Mouse (Mus musculus): ENCODE measurements around the gene Adh6a. TPM values are rescaled to one million over a fixed set of nuclear protein-coding genes. Genes with fewer than 3 reads are reported as not detected.

Adh6a gene
- total and polyA plus RNA-seq, 3 experiments, result 1.5 TPM; not detected in 2

DNA sequence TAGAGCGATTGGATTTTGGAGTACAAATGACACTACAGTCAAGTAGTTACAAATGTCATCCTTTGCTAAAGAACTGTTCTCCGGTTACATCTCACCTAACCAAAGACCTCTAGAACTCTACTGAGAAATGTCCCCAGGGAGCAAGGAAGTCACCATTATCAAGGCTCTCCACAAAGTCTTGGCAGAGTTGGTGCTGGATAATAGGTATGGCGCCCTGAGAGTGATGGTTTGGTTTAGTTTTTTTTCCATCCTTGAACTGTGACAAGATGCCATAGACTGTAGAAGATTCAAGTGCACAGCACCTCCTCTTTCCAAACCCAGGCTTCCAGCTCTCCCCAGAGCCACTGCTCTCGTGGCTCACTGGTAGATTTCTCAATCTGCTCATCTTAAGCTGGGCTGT lies 25.4 kb upstream of the Adh6a start:
- peaks cover 2 to 10% of the 10 kb centered on the region in 2 experiments for H3K27me3 ChIP-seq (ENCODE audit: control insufficient read depth in 1 of 2, insufficient read depth in 2 of 2, low read length in 2 of 2)
- no peaks in the 10 kb centered on the region for H3K4me1 ChIP-seq (ENCODE audit: control insufficient read depth in 1 of 2, insufficient read depth in 2 of 2, low read length in 2 of 2)
- no peaks in the 10 kb centered on the region for H3K9me3 ChIP-seq (replicated peaks; ENCODE audit: insufficient read depth, low read length)
- H3K27ac ChIP-seq (ENCODE audit: control insufficient read depth, low read depth, low read length), result no peak overlapping the region
- no peaks in the 10 kb centered on the region for H3K79me2 ChIP-seq (ENCODE audit: control insufficient read depth, insufficient read depth, low read length, poor library complexity)
- H3K36me3 ChIP-seq (ENCODE audit: control insufficient read depth in 1 of 2, insufficient read depth in 2 of 2, low read length in 2 of 2), result no peaks in the 10 kb centered on the region
- TF ChIP-seq SMC3 (IDR thresholded peaks at IDR 0.05; ENCODE audit: low read depth, low read length) (no peak), GATA1 (IDR thresholded peaks at IDR 0.05; ENCODE audit: low read depth, low read length) (no peak)
- H3K4me3 ChIP-seq (ENCODE audit: control insufficient read depth in 1 of 2, insufficient read depth in 1 of 2, low read depth in 2 of 2, low read length in 2 of 2), result no peak overlapping the region
- no peak for DNase-seq (ENCODE audit: low read depth, low spot score)
- no peak overlapping the region for H3K9ac ChIP-seq (ENCODE audit: control insufficient read depth, low read depth, low read length, poor library complexity, severe bottlenecking)

DNA sequence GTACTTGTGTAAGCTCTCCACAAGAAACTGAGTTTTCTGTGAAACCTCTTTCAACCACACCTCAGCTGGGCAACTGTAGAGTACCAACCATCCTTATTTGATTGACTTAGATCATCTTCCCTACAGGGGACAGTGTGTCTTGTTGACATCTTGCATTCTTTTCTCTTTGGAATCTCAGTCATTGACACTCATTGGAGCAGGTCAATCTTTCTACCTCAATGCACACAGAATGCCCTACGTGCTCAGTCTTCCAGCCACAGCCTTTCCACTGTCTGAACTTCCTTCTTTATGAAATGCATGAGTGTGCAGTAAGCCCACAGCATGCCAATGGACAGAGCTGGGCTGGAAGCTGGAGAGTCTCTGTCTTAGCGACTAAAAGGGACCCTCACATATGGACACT lies 22.4 kb upstream of the Adh6a start:
- Histone ChIP-seq H3K4me3 (ENCODE audit: control insufficient read depth in 1 of 2, insufficient read depth in 1 of 2, low read depth in 2 of 2, low read length in 2 of 2) (no peak overlapping the region), H3K9me3 (replicated peaks; ENCODE audit: insufficient read depth, low read length) (no peaks in the 10 kb centered on the region)

DNA sequence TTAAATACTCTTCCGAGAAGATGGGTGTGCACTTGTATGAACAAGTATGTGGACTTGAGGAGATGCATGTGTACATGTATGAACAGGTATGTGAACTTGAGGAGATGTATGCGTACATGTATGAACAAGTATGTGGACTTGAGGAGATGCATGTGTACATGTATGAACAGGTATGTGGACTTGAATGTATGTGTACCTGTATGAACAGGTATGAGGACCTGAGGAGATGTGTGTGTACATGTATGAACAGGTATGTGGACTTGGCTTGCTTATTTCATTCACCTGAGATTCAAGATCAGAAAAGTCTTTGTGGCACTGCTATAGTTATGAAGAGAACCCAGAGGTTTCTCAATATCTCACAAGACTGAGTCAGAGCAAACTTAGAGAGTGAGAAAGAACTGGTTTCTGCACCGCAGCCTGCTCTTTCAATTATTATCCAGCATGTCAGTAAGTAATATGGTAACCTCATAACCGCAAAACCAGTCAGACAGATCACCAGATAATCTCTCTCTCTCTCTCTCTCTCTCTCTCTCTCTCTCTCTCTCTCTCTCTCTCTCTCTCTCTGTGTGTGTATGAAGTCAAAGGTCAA lies 21.5 kb upstream of the Adh6a start:
- no peaks in the 10 kb centered on the region for H3K36me3 ChIP-seq (ENCODE audit: control insufficient read depth in 1 of 2, insufficient read depth in 2 of 2, low read length in 2 of 2)
- TF ChIP-seq RCOR1 (IDR thresholded peaks at IDR 0.05; ENCODE audit: low read depth, low read length), result no peak
- no peak for TF ChIP-seq USF2 (IDR thresholded peaks at IDR 0.05; ENCODE audit: borderline replicate concordance in 1 of 2, insufficient read depth in 1 of 2, low read depth in 1 of 2, low read length in 2 of 2)
- no peak for TF ChIP-seq HCFC1 (IDR thresholded peaks at IDR 0.05; ENCODE audit: low read depth, low read length)
- DNase-seq (ENCODE audit: low read depth, low spot score), result no peak
- H3K4me3 ChIP-seq (ENCODE audit: control insufficient read depth in 1 of 2, insufficient read depth in 1 of 2, low read depth in 2 of 2, low read length in 2 of 2), result no peak overlapping the region
- no peak overlapping the region for H3K9ac ChIP-seq (ENCODE audit: control insufficient read depth, low read depth, low read length, poor library complexity, severe bottlenecking)
- H3K4me1 ChIP-seq (ENCODE audit: control insufficient read depth in 1 of 2, insufficient read depth in 2 of 2, low read length in 2 of 2), result no peaks in the 10 kb centered on the region
- no peaks in the 10 kb centered on the region for H3K9me3 ChIP-seq (replicated peaks; ENCODE audit: insufficient read depth, low read length)
- H3K27me3 ChIP-seq (ENCODE audit: control insufficient read depth in 1 of 2, insufficient read depth in 2 of 2, low read length in 2 of 2), result peaks cover 0 to 7% of the 10 kb centered on the region in 2 experiments; a peak in 2 of 4 replicates
- H3K79me2 ChIP-seq (ENCODE audit: control insufficient read depth, insufficient read depth, low read length, poor library complexity), result no peaks in the 10 kb centered on the region
- no peak overlapping the region for H3K27ac ChIP-seq (ENCODE audit: control insufficient read depth, low read depth, low read length)

More for the DNA sequence above, 22.4 kb upstream of the Adh6a start:
- Histone ChIP-seq H3K4me1 (ENCODE audit: control insufficient read depth in 1 of 2, insufficient read depth in 2 of 2, low read length in 2 of 2) (no peaks in the 10 kb centered on the region), H3K36me3 (ENCODE audit: control insufficient read depth in 1 of 2, insufficient read depth in 2 of 2, low read length in 2 of 2) (no peaks in the 10 kb centered on the region), H3K9ac (ENCODE audit: control insufficient read depth, low read depth, low read length, poor library complexity, severe bottlenecking) (no peak overlapping the region), H3K27ac (ENCODE audit: control insufficient read depth, low read depth, low read length) (no peak overlapping the region), H3K79me2 (ENCODE audit: control insufficient read depth, insufficient read depth, low read length, poor library complexity) (no peaks in the 10 kb centered on the region), H3K27me3 (ENCODE audit: control insufficient read depth in 1 of 2, insufficient read depth in 2 of 2, low read length in 2 of 2) (peaks cover 0 to 9% of the 10 kb centered on the region in 2 experiments; a peak in 3 of 4 replicates)
- no peak for DNase-seq (ENCODE audit: low read depth, low spot score)
- TF ChIP-seq SIN3A (IDR thresholded peaks at IDR 0.05; ENCODE audit: low read length) (no peak), UBTF (IDR thresholded peaks at IDR 0.05; ENCODE audit: borderline replicate concordance, insufficient read depth, low read depth, low read length) (no peak), MXI1 (IDR thresholded peaks at IDR 0.05; ENCODE audit: low read depth, low read length) (no peak), SMC3 (IDR thresholded peaks at IDR 0.05; ENCODE audit: low read depth, low read length) (no peak), MYC (IDR thresholded peaks at IDR 0.05; ENCODE audit: low read depth, low read length) (no peak), EP300 (IDR thresholded peaks at IDR 0.05; ENCODE audit: low read depth in 1 of 2, low read length in 2 of 2) (no peak), RAD21 (IDR thresholded peaks at IDR 0.05; ENCODE audit: low read depth, low read length) (no peak), CTCF (IDR thresholded peaks at IDR 0.05 in 2 of 3, conservative IDR thresholded peaks at IDR 0.05 in 1 of 3; ENCODE audit: control insufficient read depth in 1 of 3, insufficient read depth in 1 of 3, low read depth in 2 of 3, low read length in 3 of 3, poor library complexity in 1 of 3, severe bottlenecking in 1 of 3) (no peak), MYB (IDR thresholded peaks at IDR 0.05; ENCODE audit: low read depth, low read length) (no peak), KAT2A (conservative IDR thresholded peaks at IDR 0.05; ENCODE audit: low read depth, low read length) (no peak), USF2 (IDR thresholded peaks at IDR 0.05; ENCODE audit: borderline replicate concordance in 1 of 2, insufficient read depth in 1 of 2, low read depth in 1 of 2, low read length in 2 of 2) (no peak), POLR2AphosphoS2 (IDR thresholded peaks at IDR 0.05; ENCODE audit: low read length) (no peak), POLR2A (IDR thresholded peaks at IDR 0.05; ENCODE audit: control insufficient read depth in 1 of 2, insufficient read depth in 1 of 2, low read depth in 1 of 2, low read length in 2 of 2, poor library complexity in 1 of 2) (no peak), E2F4 (IDR thresholded peaks at IDR 0.05; ENCODE audit: borderline replicate concordance, low read depth, low read length) (no peak), ETS1 (IDR thresholded peaks at IDR 0.05; ENCODE audit: low read depth, low read length) (no peak), MEF2A (IDR thresholded peaks at IDR 0.05; ENCODE audit: extremely low read depth, insufficient replicate concordance, low read depth, low read length, poor library complexity, severe bottlenecking) (no peak), TBP (IDR thresholded peaks at IDR 0.05; ENCODE audit: low read depth, low read length) (no peak), MAX (IDR thresholded peaks at IDR 0.05; ENCODE audit: low read length) (no peak), NRF1 (IDR thresholded peaks at IDR 0.05; ENCODE audit: insufficient read depth, low read depth, low read length, poor library complexity, severe bottlenecking) (no peak)
